Mouse (Mus musculus) hindbrain, embryonic 16.5 days (tissue): ENCODE measurements around the gene Ranbp3l. TPM values are rescaled to one million over a fixed set of nuclear protein-coding genes. Genes with fewer than 3 reads are reported as not detected.

Source experiments
- polyA plus RNA-seq: library from polyadenylated mRNA; unstranded; fragments of >200 nt; fragmentation: Nextera tagmentation; extraction: Ambion mirVana; gene quantifications from 2 replicates; pipeline ENCODE4 v1.2.1, GENCODE M21; 2015

The Ranbp3l gene
- polyA plus RNA-seq, 1 experiment from 2014 or later: 12.6 TPM

Other genes starting within 250 kb of the Ranbp3l start
- 27.1 and 31.7 TPM in 2 replicates for gene Nadk2, start 103.3 kb downstream of the Ranbp3l start, polyA plus RNA-seq
- gene Lmbrd2, start 172.6 kb downstream of the Ranbp3l start, polyA plus RNA-seq: 3.1 and 3.9 TPM in 2 replicates
- 17.9 and 19.2 TPM in 2 replicates for gene Skp2, start 187.5 kb downstream of the Ranbp3l start, polyA plus RNA-seq